Mouse (Mus musculus) lung, postnatal 10 days (tissue): ENCODE data around the gene Gtf2h4.

Source experiments
- DNase-seq: peaks from one replicate; pipeline ENCODE4 v3.0.0; 2021

Gtf2h4 gene

GRCm38 (mm10) chr17:35673416-35674035 is at the start of gene Gtf2h4:
Gene Gtf2h4, minus strand, starts transcription at chr17:35673739.
- DNase-seq = peak; percentile 97

- DNase-seq = no peak
Measured at GRCm38 (mm10) chr17:35721676-35722075, 48.1 kb upstream of the Gtf2h4 start.

- peak; percentile 78 for DNase-seq
Measured at GRCm38 (mm10) chr17:35720340-35720727, 46.8 kb upstream of the Gtf2h4 start.

- peak; percentile 54 for DNase-seq
Measured at GRCm38 (mm10) chr17:35719616-35720339, 46.2 kb upstream of the Gtf2h4 start.

- DNase-seq = no peak
Measured at GRCm38 (mm10) chr17:35717080-35717479, 43.5 kb upstream of the Gtf2h4 start.

GRCm38 (mm10) chr17:35716114-35716513 is 42.6 kb upstream of the Gtf2h4 start:
- DNase-seq = no peak

GRCm38 (mm10) chr17:35710705-35711347 is 37.3 kb upstream of the Gtf2h4 start:
- DNase-seq = no peak

- DNase-seq = no peak
Measured at GRCm38 (mm10) chr17:35708611-35709010, 35.1 kb upstream of the Gtf2h4 start.

- no peak for DNase-seq
Measured at GRCm38 (mm10) chr17:35707929-35708328, 34.4 kb upstream of the Gtf2h4 start.

- peak; percentile 65 for DNase-seq
Measured at GRCm38 (mm10) chr17:35705836-35706235, 32.3 kb upstream of the Gtf2h4 start.

GRCm38 (mm10) chr17:35704621-35705464 is 31.3 kb upstream of the Gtf2h4 start, which contains the start of gene Ddr1:
Gene Ddr1, minus strand, starts transcription at chr17:35704621.
- DNase-seq = peak; percentile 56

- DNase-seq = no peak
Measured at GRCm38 (mm10) chr17:35703751-35704271, 30.3 kb upstream of the Gtf2h4 start.

GRCm38 (mm10) chr17:35703065-35703464 is 29.5 kb upstream of the Gtf2h4 start:
- DNase-seq = no peak

GRCm38 (mm10) chr17:35702605-35703004 is 29.1 kb upstream of the Gtf2h4 start:
- DNase-seq = no peak

- DNase-seq = peak; percentile 61
Measured at GRCm38 (mm10) chr17:35701978-35702461, 28.5 kb upstream of the Gtf2h4 start.

GRCm38 (mm10) chr17:35701203-35701977 is 27.9 kb upstream of the Gtf2h4 start:
- no peak for DNase-seq

- peak; percentile 87 for DNase-seq
Measured at GRCm38 (mm10) chr17:35700371-35700961, 26.9 kb upstream of the Gtf2h4 start.

- peak; percentile 86 for DNase-seq
Measured at GRCm38 (mm10) chr17:35699919-35700318, 26.4 kb upstream of the Gtf2h4 start.

GRCm38 (mm10) chr17:35698501-35698883 is 25.0 kb upstream of the Gtf2h4 start:
- DNase-seq = no peak

GRCm38 (mm10) chr17:35697759-35698500 is 24.4 kb upstream of the Gtf2h4 start:
- peak; percentile 24 for DNase-seq

GRCm38 (mm10) chr17:35697429-35697758 is 23.9 kb upstream of the Gtf2h4 start:
- DNase-seq = no peak
